Mouse (Mus musculus) CD4-positive, CD25-positive, alpha-beta regulatory T cell, adult 4 months (primary cell): ENCODE measurements around the gene Zfand2a. TPM values are rescaled to one million over a fixed set of nuclear protein-coding genes. Genes with fewer than 3 reads are reported as not detected.

Experiments
- ATAC-seq: one replicate; pipeline ENCODE4 v1.8.0; 2017
- polyA plus RNA-seq, 2 experiments: library from polyadenylated mRNA; unstranded; fragments of 100-300 nt; shearing (Covaris generic); gene quantifications; one replicate each; pipeline ENCODE4 v1.2.1; 2017

Gene Zfand2a
- polyA plus RNA-seq = 10 to 100 TPM; 10.2 to 10.6 TPM

DNA sequence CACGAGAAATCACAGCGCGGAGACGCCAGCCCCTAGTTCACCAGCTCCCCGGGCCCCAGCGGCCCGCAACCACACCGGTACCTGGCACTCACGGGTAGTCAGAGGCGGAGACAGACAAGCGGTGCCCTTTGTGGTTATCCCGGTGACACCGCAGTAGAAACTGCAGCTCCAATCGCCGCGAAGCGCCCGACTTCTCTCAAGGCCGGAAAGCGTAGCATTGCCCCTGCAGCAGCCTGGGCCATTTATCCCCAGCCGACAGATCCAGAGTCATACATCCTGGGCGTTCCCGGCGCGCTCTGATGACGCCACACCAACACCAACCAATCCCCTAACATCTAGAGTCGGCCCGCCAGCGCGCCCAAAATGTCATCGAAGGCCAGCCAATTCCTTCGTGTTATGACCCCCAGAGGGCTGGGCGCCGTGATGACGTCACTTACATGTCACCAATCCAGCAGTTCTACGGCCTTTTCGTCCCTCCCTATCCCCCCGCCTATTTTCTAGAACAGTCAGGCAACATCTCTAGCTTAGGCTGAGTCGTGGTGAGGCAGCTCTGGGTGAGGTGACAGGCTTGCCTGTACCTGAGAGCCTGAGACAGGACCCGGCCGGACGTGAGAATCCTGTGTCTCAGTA lies at the start of gene Zfand2a:
Gene Zfand2a (minus strand): TSS at position 365 of the 630 bp plus-strand sequence.
- ATAC-seq = peak; percentile 92

DNA sequence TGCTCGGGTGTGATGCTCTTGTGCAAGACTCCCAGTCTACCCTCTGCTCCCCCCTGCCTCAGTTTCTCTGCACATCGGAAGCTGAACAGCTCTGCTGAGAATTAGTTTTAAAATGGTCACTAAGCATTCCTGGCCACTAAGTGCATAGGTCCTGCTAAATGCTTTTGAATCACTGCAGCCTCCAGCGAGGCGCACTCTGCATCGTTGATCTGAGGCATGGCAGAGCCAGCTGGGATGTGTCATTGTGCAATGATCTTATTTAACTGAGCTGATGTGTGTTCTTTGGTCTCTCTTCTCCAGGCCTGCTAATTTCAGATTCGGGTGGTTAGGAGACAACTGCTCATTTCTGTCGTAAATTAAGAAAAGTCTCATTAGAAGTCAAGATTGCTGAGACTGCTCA lies 44.5 kb upstream of the Zfand2a start:
- no peak for ATAC-seq

- ATAC-seq = no peak
Measured at GRCm38 (mm10) chr5:139521987-139522386, 37.6 kb upstream of the Zfand2a start.

- no peak for ATAC-seq
Measured at GRCm38 (mm10) chr5:139520069-139520834, 35.9 kb upstream of the Zfand2a start.

- ATAC-seq = no peak
Measured at GRCm38 (mm10) chr5:139516281-139516680, 31.9 kb upstream of the Zfand2a start.

DNA sequence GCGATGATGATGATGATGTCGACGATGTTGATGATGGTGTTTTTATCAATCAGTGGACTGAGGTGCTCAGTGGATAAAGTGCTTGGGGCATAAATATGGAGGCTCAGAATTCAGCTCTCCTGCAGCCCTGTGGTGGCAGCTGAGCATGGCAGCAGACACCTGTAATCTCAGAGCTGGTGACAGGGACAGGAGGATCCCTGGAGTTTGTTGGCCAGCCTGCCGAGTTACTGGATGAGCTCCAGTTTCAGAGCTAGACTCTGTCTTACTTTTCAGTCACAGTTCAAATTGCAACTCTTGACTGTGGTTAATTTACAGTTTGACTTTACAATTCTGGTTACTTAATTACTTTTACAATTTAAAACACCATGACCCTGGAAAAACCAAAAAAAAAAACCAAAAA lies 27.9 kb upstream of the Zfand2a start:
- ATAC-seq = no peak

DNA sequence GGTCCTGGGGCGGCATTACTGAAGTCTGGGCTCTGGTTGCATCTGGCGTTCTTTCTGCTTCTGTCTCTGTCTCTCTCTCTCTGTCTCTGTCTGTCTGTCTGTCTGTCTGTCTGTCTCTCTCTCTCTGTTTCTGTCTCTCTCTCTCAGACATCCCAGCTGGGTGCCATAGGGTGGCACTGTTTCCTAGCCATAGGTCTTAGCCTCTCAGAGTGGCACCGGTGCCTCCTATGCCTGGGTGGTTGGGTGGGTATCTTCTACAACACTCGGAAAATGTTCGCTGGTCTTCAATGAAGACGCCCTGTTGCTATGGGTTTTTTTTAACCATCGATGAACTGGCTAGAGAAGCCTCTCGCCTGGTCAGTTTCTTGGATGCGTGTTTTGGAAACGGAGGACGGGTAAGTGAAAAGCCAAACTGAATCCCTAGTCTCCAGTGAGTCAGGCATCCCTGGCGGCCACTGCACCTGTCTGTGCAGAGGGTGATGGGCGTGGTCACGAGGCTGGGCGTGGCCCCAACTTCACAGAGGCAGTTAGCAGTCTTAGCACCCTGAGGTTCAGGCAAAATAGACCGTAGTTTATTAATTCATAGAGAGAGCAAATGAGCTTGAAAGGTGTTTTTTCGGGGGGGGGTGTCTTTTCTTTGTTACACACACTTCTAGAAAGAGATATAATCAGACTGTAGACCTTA lies 26.5 kb upstream of the Zfand2a start:
- ATAC-seq = no peak

DNA sequence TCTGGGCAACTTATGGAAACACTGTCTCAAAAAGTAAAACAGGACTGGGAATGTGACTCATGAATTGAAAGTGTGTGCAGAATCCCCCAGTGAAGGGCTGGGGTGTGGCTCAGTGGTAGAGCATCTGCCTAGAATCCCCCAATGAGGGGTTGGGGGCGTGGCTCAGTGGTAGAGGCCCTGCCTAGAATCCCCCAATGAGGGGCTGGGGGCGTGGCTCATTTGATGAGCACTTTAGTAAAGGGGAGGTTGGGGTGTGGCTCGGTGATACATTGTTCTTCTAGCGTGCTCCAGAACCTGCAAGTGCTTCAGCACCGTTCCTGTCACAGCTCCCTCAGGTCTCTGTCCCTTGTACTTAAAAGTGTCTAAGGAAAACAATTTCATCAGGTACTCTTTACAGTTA lies 21.9 kb upstream of the Zfand2a start:
- no peak for ATAC-seq

DNA sequence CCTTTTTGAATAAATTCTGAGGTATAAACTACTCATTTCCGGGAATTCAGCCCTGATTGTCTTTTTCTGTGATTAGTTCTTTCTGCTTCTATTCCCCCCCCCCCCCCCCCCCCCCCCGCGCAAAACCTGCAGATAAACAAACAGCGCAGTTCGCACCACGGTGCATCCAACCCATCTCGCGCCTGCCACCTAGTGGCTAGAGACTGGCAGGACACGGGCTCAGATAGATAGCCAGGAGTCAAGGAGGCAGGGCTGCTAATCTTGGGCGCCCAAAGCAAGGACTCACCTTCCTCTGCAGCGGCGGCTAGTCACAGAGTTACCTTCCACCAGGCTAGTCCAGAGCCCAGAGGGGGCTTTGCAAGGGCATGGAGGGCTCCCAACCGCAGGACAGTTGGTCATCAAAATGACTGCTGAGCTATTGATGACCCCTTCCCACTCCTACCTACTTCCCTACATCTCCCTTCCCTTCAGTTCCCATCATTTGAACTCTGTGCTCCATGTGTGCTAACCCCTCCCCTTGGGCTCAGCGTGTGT lies 20.8 kb upstream of the Zfand2a start:
- peak; percentile 77 for ATAC-seq

DNA sequence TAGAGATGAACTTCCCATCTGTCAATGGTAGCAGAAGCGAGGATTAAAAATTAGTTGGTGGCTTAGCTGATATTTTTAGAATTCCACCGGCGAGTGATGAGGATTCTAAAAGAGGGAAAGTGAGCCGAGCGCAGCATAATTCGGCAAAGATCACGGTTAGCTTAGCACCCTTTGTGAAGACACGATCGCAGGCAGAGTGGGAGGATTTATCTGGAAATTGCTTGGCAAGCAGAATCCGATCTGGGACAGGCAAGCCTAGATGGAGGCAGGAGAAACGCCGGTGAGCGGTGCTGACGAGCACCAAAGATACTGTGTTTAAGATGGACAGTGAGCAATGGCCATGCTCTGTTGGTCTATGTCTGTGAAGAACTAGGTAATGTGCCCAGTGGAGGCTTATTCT lies 17.9 kb upstream of the Zfand2a start:
- ATAC-seq = no peak

- ATAC-seq = no peak
Measured at GRCm38 (mm10) chr5:139498791-139499190, 14.4 kb upstream of the Zfand2a start.

GRCm38 (mm10) chr5:139496939-139497338 lies 12.6 kb upstream of the Zfand2a start:
- ATAC-seq = no peak

DNA sequence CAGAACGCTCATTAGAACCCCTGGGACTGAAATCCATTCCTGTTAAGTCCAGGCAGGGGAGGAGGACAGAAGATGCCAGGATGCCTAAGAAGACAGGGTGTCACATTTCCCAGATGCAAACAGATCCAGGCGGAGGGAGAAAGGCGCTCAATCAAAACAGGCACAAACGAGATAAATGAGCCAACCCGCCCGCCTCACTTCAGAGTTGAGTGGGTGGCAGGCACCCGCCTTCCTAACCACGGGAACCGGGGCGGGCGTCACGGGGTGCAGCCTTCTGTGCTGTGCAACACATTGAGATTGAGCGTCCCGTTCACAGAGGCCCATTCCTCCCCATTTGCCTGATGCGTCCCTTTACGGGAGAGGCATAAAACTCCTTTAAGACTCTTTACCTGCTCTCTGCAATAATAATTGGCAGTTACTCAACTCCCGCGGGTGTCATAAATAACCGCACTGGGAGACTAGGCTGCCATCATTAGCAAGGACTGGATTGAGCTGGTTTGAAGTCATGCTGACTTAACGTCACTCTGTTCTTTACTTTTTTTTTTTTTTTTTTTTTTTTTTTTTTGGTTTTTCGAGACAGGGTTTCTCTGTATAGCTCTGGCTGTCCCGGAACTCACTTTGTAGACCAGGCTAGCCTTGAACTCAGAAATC lies 10.8 kb upstream of the Zfand2a start:
- ATAC-seq = no peak

DNA sequence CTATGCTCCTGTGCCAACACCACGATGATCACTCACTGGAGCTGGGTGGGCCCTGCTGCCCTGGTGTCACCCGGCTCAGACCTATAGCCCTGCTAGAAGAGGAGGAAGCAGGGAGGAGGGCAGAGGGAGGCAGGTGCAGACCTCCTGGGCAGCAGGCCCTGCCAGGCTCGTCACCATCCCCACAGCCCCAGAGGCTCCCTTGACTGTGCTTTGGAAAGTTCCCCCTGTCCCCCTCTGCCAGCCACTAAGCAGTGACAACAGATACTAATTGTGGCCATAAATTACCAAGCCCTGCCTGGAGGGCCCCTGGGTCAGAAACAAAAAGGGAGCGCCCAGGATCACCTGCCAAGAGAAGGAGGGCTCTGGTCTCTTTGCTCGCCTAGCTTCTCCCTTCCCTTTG lies 9.3 kb upstream of the Zfand2a start:
- ATAC-seq = no peak

DNA sequence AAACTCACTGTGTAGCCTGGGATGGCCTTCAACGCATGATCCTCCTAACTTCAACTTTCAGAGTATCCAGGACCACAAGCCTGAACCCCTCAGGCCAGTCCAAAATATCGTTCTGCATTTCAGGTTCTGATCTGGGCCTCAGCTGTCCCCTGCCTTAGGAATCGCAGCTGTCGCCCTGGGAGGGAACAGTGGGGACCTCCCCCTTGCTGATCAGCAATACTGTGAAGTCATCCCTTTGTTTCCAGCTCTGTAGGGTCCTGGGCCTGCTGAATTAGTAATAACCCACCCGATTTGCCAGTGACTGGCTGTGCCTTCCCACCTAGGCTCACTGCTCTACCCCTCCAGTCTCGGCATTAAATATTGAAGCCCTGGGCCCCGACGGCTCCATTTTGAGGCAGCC lies 7.0 kb upstream of the Zfand2a start:
- no peak for ATAC-seq

GRCm38 (mm10) chr5:139490131-139490530 lies 5.8 kb upstream of the Zfand2a start:
- ATAC-seq = no peak

GRCm38 (mm10) chr5:139483171-139483848 lies 1.0 kb downstream of the Zfand2a start:
- ATAC-seq = no peak

DNA sequence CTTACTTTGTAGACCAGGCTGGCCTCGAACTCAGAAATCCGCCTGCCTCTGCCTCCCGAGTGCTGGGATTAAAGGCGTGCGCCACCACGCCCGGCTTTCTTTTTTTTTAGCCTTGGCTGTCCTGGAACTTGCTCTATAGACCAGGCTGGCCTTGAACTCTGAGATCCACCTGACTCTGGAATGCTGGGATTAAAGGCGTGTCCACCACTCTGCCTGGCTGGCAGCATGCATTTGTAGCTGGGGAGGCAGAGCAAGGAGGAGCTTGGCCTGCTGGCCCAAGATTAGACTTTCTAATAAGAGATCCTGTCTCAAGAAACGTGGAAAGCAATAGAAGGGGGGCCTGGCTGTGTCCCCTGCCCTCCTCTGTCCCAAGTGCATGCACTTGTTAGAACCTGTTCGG lies 3.9 kb downstream of the Zfand2a start:
- no peak for ATAC-seq

GRCm38 (mm10) chr5:139479088-139479487 lies 5.3 kb downstream of the Zfand2a start:
- ATAC-seq = no peak

DNA sequence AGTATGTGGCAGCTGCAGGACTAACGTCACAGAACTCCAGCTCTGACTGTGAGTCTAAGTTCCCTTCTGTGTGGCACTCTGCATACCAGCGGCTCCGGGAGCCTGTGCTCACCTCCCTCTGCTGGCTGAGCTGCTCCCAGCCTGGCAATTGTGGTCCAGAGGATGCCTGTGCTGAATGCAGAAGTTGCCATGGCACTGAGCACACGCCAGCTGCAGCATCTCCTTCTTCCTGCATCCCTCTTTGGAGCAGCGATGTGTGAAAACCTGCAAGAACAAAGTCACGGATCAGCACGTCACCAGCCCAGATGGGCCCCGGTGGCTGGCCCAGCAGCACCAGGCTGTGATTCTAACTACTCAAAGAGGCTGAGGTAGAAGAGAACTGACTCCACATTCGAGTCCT lies 9.6 kb downstream of the Zfand2a start:
- no peak for ATAC-seq

GRCm38 (mm10) chr5:139467998-139468397 lies 16.4 kb downstream of the Zfand2a start:
- ATAC-seq = no peak

DNA sequence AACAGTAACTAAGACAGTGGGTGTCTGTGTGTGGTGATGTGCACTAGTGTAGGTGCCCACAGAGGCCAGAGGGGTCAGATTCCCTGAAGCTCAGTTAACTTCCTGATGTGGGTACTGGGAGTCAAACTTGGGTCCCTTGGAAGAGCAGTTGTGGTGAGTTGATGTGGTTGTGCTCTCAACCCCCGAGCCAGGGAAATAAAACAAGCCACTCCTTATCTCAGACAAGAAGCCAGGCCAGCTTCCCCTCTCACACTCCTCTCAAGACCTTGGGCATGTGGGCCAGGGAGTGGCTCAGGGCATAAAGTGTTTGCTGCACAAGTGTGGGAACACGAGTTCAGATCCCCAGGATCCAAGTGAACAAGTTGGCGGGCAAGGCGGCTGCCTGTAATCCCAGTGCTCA lies 17.5 kb downstream of the Zfand2a start:
- no peak for ATAC-seq
